Mouse (Mus musculus): ENCODE measurements around the gene Plpp6.

DNA sequence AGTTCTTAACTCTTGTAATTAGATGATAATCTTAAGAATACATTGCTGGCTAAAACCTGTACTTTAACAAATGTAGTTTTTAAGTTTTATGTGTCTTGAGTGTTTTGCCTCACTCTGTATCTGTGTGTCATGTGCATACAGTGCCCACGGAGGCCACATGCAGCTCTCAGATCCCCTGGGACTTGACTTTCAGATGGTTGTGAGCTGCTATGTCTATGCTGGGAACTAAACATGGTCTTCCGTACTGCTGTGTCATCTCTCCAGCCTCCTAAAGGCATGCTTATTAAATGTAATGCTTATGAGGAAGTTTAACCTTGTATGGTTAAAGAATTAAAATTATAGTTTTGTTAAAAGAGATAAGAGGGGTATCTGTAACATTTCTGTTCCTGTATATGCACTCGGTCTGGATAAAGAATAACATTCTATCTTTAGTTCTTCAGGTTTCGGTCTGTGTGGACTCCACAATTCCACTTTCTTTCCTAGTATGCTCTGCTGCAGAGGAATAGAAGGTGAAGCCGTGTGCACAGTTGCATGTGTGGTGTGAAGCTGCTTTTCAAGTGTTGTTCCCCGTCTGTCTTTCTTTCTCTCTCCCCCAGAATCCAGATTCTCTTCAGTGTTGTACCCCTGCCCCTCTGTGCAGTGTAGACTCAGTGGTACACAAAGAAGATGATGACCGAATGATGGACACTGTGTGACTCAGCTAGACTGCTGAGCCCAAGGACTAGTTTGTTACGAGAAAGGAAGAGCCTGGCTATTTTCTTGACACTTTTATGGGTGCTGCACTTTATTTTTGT lies 51.9 kb downstream of the Plpp6 start:
- TF ChIP-seq ZC3H11A (IDR thresholded peaks at IDR 0.05; ENCODE audit: borderline replicate concordance, low read depth, low read length) (no peak), MAFK (IDR thresholded peaks at IDR 0.05; ENCODE audit: insufficient read depth, low read depth, low read length) (no peak), ZNF384 (IDR thresholded peaks at IDR 0.05; ENCODE audit: low read depth, low read length) (no peak), CHD2 (IDR thresholded peaks at IDR 0.05; ENCODE audit: low read depth, low read length) (no peak), HCFC1 (IDR thresholded peaks at IDR 0.05; ENCODE audit: borderline replicate concordance, insufficient read depth, low read length) (no peak)

Data from ES-E14 (cell line).